Mouse (Mus musculus) kidney, postnatal 36 days (tissue): Measurements from ENCODE around the gene Reep6.

Experiments
- DNase-seq, 2 experiments: peaks; one replicate each; pipeline ENCODE4 v3.0.0; 2021 to 2022; ENCODE audit warnings: mixed read lengths in 2 of 2

Reep6 gene

GRCm38 (mm10) chr10:80356001-80356682 lies 26.4 kb downstream of the Reep6 start, which contains the start of gene Plk5:
Plk5 (plus strand) TSS chr10:80356459.
- DNase-seq: no peak

GRCm38 (mm10) chr10:80356737-80357136 lies 27.0 kb downstream of the Reep6 start:
- DNase-seq: no peak

GRCm38 (mm10) chr10:80357336-80357735 lies 27.6 kb downstream of the Reep6 start:
- no peak for DNase-seq

- DNase-seq: peak; percentile 54 to 80
These were observed 28.4 kb downstream of the Reep6 start for GRCm38 (mm10) chr10:80357994-80358639.

GRCm38 (mm10) chr10:80363734-80364133 lies 34.0 kb downstream of the Reep6 start:
- DNase-seq: no peak

- DNase-seq: no peak
These were observed 36.0 kb downstream of the Reep6 start for GRCm38 (mm10) chr10:80365736-80366135.

- no peak for DNase-seq
These were observed 38.2 kb downstream of the Reep6 start for GRCm38 (mm10) chr10:80367954-80368353.

GRCm38 (mm10) chr10:80368392-80368791 lies 38.6 kb downstream of the Reep6 start:
- no peak for DNase-seq

- DNase-seq: peak in 1 of 2 experiments; percentile 63
These were observed 40.4 kb downstream of the Reep6 start for GRCm38 (mm10) chr10:80369995-80370747.

- DNase-seq: peak; percentile 61 to 69
These were observed 41.7 kb downstream of the Reep6 start for GRCm38 (mm10) chr10:80371411-80371966.

- DNase-seq: no peak
These were observed 42.2 kb downstream of the Reep6 start for GRCm38 (mm10) chr10:80371983-80372382.

- no peak for DNase-seq
These were observed 43.0 kb downstream of the Reep6 start for GRCm38 (mm10) chr10:80372706-80373105.

GRCm38 (mm10) chr10:80374063-80374462 lies 44.3 kb downstream of the Reep6 start:
- DNase-seq: peak; percentile 88 to 90

- DNase-seq: peak; percentile 92 to 97
These were observed 46.4 kb downstream of the Reep6 start for GRCm38 (mm10) chr10:80376160-80376559.

- DNase-seq: peak in 1 of 2 experiments; percentile 71
These were observed 48.0 kb downstream of the Reep6 start for GRCm38 (mm10) chr10:80377716-80378115.

GRCm38 (mm10) chr10:80382641-80383365 lies 53.0 kb downstream of the Reep6 start:
- DNase-seq: no peak

- peak in 1 of 2 experiments; percentile 57 for DNase-seq
These were observed 53.7 kb downstream of the Reep6 start for GRCm38 (mm10) chr10:80383431-80383830.

GRCm38 (mm10) chr10:80384115-80384639 lies 54.4 kb downstream of the Reep6 start:
- no peak for DNase-seq

GRCm38 (mm10) chr10:80384709-80385108 lies 55.0 kb downstream of the Reep6 start:
- DNase-seq: no peak

- DNase-seq: no peak
These were observed 55.6 kb downstream of the Reep6 start for GRCm38 (mm10) chr10:80385310-80385709.
